Mouse (Mus musculus): ENCODE measurements around the gene 4930519P11Rik. TPM values are rescaled to one million over a fixed set of nuclear protein-coding genes. Genes with fewer than 3 reads are reported as not detected.

The 4930519P11Rik gene
- polyA plus RNA-seq (2011; ENCODE audit: insufficient read length, low read depth, missing spikeins): not detected in 2 replicates

DNA sequence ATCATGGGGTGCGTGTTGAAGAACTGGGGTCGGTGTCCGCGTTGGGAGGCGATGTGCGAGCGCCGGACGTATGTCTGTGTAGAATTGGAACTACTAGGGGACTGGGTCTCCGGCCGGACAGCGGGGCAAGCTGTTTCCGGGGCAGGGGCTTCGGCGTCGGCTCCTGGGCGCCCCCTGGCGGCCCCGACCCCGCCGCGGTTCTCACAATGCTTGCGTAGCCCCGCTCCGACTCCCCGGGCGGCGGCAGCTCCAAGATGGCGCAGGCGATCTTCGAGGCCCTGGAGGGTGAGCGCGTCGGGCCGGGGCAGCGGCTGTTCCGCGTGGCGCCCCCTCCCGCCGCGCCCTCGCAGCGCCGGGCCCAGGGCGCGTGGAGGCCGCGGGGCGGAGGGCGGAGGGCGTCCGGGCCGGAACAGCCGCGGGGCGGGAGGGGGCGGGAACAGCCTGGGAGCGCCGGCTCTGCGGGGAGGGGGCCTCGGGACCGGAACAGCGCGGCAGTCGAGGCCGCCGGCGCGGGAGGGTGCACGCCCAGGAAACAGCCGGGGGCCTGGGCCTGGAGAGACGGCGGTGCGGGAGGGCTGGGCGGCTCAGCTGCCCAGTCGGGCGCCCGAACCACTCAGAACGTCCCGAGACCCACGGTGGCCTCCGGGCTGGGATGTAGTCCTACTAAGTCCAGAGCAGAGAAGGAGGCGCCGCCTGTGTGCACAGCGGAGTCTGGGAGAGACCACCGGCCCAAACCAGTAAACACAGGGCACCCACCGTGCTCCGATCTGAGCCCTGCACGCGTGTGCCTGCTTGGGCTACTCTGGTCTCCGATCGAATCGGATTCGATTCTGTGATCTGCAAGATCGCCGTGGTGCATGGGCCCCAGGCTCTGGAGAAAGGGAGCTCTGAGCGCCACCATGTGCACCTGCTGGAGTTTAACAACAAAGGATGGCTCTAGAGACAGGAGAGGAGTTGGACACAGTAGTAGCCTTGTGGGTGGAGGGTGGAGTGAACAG lies at the start of gene 4930519P11Rik, which contains the start of gene Zfp341:
TSS of gene 4930519P11Rik (minus strand) at position 320 of the 998 bp plus-strand sequence.
TSS of gene Zfp341 (plus strand) at position 180 of the 998 bp plus-strand sequence.
- H3K4me3 ChIP-seq (ENCODE audit: insufficient read depth, low read length): peak within 1 kb of the TSS; percentile 55

DNA sequence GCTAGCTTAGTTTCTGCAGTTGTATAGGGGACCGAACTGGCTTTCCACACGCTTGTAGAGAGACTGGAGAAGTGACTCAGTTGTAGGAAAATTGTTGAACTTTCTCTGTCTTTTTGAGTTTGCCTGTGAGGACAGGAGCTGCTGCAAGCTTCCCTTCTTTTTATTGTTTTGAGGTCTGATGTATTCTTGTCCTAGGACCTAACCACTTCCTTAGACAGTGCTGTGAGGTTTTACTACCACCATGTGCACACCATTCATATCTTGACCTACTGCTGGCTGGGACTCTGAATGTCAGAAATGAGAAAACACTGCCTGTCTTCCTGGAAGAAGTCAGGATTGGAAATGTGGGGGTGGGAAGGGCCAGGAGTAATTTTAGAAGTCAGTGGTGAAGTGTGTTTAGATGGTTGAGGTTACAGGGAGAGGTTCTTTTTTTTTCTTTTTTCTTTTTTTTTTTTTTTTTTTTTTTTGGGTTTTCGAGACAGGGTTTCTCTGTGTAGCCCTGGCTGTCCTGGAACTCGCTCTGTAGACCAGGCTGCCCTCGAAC lies 46.4 kb upstream of the 4930519P11Rik start:
- 0 out of 2 replicates have a peak overlapping the region, but pooled peaks have one; percentile 96 for H3K4me3 ChIP-seq (ENCODE audit: insufficient read depth, low read length)
- no peak for TF ChIP-seq POLR2A (IDR thresholded peaks at IDR 0.05; ENCODE audit: low read depth, low read length)
- TF ChIP-seq CTCF (IDR thresholded peaks at IDR 0.05; ENCODE audit: borderline replicate concordance, insufficient read depth, low read length): no peak
- H3K27ac ChIP-seq (ENCODE audit: insufficient read depth, low read length): no peak overlapping the region
- peaks cover 8% of the 10 kb centered on the region; the same call in 1 of the 2 replicates for H3K4me1 ChIP-seq (ENCODE audit: control insufficient read depth, insufficient read depth, low read length)

More for the DNA sequence above, at the start of gene 4930519P11Rik, which contains the start of gene Zfp341:
- H3K27ac ChIP-seq (ENCODE audit: insufficient read depth, low read length): peak within 1 kb of the TSS; percentile 86
- TF ChIP-seq POLR2A (IDR thresholded peaks at IDR 0.05; ENCODE audit: low read depth, low read length) (peak; percentile 82), CTCF (IDR thresholded peaks at IDR 0.05; ENCODE audit: borderline replicate concordance, insufficient read depth, low read length) (peak; percentile 26)
- no peaks in the 10 kb centered on the region for H3K4me1 ChIP-seq (ENCODE audit: control insufficient read depth, insufficient read depth, low read length)

DNA sequence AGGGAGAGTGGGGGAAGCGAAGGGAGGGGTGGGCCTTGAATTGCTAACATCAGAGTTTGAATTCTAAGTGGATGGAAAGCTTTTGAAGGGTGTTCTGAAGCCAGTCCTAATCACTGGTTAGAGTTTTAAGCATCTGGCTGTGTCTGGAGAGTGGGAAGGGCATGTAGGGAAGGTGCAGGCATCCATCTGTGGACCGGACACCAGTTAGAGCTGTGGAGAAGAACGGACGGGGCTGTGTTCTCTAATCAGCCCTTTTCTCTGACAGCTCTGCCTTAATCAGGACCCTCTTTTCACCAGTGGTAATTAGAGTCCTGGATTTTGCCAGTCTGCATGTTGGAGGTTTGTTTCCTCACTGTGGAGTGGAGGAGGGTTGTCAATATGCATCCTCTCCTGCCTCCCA lies 45.8 kb upstream of the 4930519P11Rik start:
- H3K4me3 ChIP-seq (ENCODE audit: insufficient read depth, low read length): peak overlapping the region; percentile 96
- no peak for TF ChIP-seq POLR2A (IDR thresholded peaks at IDR 0.05; ENCODE audit: low read depth, low read length)
- TF ChIP-seq CTCF (IDR thresholded peaks at IDR 0.05; ENCODE audit: borderline replicate concordance, insufficient read depth, low read length): no peak
- H3K27ac ChIP-seq (ENCODE audit: insufficient read depth, low read length): no peak overlapping the region
- peaks cover 8% of the 10 kb centered on the region; the same call in 1 of the 2 replicates for H3K4me1 ChIP-seq (ENCODE audit: control insufficient read depth, insufficient read depth, low read length)

DNA sequence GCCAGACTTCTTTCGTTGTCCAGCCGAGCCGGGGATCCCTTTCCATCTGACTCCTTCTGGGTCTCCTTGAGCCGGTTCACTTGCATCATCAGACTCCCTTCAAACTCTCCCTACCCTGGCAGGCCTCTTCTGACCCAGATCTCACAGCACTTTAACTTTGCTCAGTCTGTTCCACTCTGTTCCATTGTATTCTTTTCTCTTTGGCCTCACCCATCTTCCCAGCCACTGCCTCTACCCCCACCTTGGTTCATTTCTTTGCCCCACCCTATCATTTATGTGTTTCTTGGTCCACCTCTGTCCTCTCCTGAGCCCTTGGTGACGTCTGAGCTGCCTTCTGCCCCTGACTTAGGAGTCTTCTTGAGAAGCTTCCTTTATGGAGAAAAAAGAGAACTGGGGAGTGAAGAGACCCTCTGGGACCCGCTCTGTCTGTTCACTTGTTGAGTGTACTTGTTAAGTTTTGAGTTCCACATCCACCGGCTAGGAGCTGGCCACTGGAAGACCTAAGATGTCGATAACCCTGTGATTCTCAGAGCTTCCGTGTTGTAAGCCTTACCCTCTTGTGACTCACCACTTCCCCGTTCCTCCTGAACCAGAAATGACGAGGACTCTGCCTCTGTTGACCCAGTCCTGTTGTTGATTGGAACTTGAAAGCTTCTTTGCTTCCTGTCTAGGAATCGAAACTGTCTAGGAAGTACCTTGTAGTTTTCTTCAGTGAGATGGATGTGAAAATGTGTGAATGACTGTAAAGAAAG lies 44.4 kb upstream of the 4930519P11Rik start:
- H3K4me1 ChIP-seq (ENCODE audit: control insufficient read depth, insufficient read depth, low read length): peaks cover 8% of the 10 kb centered on the region; the same call in 1 of the 2 replicates

DNA sequence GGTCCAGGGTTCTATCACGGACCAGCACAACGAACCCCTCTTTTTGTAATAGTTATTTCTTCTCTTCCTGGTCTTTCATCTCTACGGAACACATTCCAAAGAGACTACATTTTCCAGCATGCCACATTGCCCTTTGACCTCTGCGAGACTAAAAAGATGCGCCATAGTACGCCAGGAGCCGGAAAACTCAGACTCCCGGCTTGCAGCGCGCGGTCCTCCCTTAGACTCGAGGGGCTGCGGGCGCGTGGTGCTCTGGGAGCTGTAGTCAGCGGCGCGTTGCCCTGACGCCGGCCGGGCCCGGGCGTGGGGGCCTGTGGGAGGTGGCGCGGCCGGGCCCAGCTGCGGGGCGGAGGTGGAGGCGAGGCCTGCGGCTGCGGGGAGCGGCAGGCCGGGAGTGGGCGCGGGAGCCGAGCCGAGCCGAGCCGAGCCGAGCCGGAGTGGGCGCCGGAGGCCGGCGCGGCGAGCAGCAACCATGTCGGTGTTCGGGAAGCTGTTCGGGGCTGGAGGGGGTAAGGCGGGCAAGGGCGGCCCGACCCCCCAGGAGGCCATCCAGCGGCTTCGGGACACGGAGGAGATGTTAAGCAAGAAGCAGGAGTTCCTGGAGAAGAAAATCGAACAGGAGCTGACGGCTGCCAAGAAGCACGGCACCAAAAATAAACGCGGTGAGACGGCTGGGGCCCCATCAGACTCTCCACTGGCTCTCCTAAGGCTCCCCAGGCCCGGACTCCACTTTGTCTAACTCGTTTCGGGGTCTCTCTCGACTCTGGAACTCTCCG lies 43.7 kb upstream of the 4930519P11Rik start:
- peak overlapping the region; percentile 96 for H3K4me3 ChIP-seq (ENCODE audit: insufficient read depth, low read length)
- peaks cover 8% of the 10 kb centered on the region; the same call in 1 of the 2 replicates for H3K4me1 ChIP-seq (ENCODE audit: control insufficient read depth, insufficient read depth, low read length)
- peak overlapping the region; percentile 82 for H3K27ac ChIP-seq (ENCODE audit: insufficient read depth, low read length)
- TF ChIP-seq POLR2A (IDR thresholded peaks at IDR 0.05; ENCODE audit: low read depth, low read length): peak; percentile 62
- TF ChIP-seq CTCF (IDR thresholded peaks at IDR 0.05; ENCODE audit: borderline replicate concordance, insufficient read depth, low read length): no peak

More for the DNA sequence above, 44.4 kb upstream of the 4930519P11Rik start:
- TF ChIP-seq CTCF (IDR thresholded peaks at IDR 0.05; ENCODE audit: borderline replicate concordance, insufficient read depth, low read length) (no peak), POLR2A (IDR thresholded peaks at IDR 0.05; ENCODE audit: low read depth, low read length) (peak; percentile 69)
- Histone ChIP-seq H3K27ac (ENCODE audit: insufficient read depth, low read length) (peak overlapping the region; percentile 82), H3K4me3 (ENCODE audit: insufficient read depth, low read length) (peak overlapping the region; percentile 96)

DNA sequence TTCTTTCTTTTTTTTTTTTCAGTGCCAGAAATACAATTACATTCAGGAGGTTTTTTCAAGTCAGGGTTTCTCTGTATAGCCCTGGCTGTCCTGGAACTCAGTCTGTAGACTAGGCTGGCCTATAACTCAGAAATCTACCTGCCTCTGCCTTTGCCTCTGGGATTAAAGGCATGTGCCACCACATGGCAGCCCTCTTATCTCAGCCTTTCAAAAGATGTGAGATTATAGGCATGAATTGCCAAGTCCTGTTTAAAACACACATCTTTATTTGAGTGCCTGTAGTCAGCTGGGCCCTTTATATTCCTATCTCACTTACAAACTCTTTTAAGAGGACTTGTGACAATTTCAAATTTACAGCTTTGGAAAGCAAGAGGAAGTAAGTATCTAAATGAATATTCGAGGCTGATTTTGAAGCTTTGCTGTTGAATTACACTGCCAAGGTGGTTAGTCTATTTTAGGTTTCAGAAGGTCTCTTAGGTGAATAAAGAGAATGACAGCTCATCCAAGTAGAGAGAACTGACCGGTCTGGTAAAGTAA lies 42.7 kb upstream of the 4930519P11Rik start:
- Histone ChIP-seq H3K27ac (ENCODE audit: insufficient read depth, low read length) (no peak overlapping the region), H3K4me1 (ENCODE audit: control insufficient read depth, insufficient read depth, low read length) (peaks cover 8% of the 10 kb centered on the region; the same call in 1 of the 2 replicates), H3K4me3 (ENCODE audit: insufficient read depth, low read length) (no peak overlapping the region)
- TF ChIP-seq POLR2A (IDR thresholded peaks at IDR 0.05; ENCODE audit: low read depth, low read length) (no peak; the same call in 1 of the 2 replicates), CTCF (IDR thresholded peaks at IDR 0.05; ENCODE audit: borderline replicate concordance, insufficient read depth, low read length) (no peak)

DNA sequence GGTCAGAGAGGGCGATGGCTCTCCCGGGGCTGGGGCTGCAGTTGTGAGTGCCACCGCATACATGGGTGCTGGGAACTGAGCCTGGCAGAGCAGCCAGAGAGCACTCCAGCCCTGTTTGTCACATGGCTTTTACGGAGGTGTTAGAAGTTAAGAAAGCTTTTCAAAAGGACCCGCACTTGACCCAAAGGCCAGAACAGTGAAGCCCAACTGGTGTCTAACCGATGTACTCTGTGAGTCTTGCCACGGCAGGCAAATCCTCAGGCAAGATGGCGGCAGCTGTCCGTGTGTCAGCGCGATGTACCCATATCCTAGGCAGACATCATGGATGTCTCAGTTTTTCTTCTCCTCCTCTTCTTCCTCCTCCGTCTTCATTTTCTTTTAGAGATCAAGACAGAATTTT lies 41.7 kb upstream of the 4930519P11Rik start:
- no peak for TF ChIP-seq POLR2A (IDR thresholded peaks at IDR 0.05; ENCODE audit: low read depth, low read length)
- TF ChIP-seq CTCF (IDR thresholded peaks at IDR 0.05; ENCODE audit: borderline replicate concordance, insufficient read depth, low read length): no peak
- peaks cover 8% of the 10 kb centered on the region; the same call in 1 of the 2 replicates for H3K4me1 ChIP-seq (ENCODE audit: control insufficient read depth, insufficient read depth, low read length)
- no peak overlapping the region for H3K27ac ChIP-seq (ENCODE audit: insufficient read depth, low read length)
- H3K4me3 ChIP-seq (ENCODE audit: insufficient read depth, low read length): no peak overlapping the region

DNA sequence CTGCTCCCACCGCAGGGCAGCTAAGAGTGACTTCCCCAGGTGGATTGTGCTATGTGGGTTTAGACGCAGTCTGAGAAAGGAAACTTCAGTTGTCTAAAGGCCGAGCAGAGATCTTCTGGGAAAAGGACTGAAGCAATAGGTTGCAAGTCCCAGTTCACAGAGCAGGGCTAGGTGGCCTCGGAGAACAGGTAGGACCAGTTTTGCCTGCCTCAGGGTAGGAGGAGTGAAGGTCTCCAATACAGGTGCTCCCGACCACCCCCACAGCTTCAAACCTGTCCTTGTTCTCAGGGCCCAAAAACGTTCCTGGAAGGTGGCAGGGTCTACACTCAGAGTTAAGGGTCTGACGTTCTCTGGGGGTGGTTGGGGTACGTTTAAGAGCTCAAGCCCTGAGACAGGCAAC lies 38.1 kb upstream of the 4930519P11Rik start, which contains the start of gene Chmp4b:
TSS of gene Chmp4b (plus strand) at position 343 of the 400 bp plus-strand sequence.
- TF ChIP-seq CTCF (IDR thresholded peaks at IDR 0.05; ENCODE audit: borderline replicate concordance, insufficient read depth, low read length): no peak
- no peak for TF ChIP-seq POLR2A (IDR thresholded peaks at IDR 0.05; ENCODE audit: low read depth, low read length)
- H3K4me3 ChIP-seq (ENCODE audit: insufficient read depth, low read length): no peak within 1 kb of the TSS
- no peaks in the 10 kb centered on the region for H3K4me1 ChIP-seq (ENCODE audit: control insufficient read depth, insufficient read depth, low read length)
- H3K27ac ChIP-seq (ENCODE audit: insufficient read depth, low read length): no peak within 1 kb of the TSS
